Mouse (Mus musculus) brain, embryonic 14.5 days (tissue): ENCODE results near the gene Ezh1.

ENCODE experiments used
- CTCF ChIP-seq: fragments of 200-500 bp; IDR thresholded peaks from 2 replicates; pipeline ENCODE4 v1.5.1; 2012; ENCODE audit warnings: inconsistent platforms, mild to moderate bottlenecking, moderate library complexity, borderline replicate concordance; ENCODE audit not compliant: insufficient read depth, insufficient read length; ENCODE audit errors: extremely low read depth
- POLR2A ChIP-seq: fragments of 200-500 bp; IDR thresholded peaks from 2 replicates; pipeline ENCODE4 v1.6.1; 2012; ENCODE audit warnings: mild to moderate bottlenecking, inconsistent platforms, borderline replicate concordance; ENCODE audit not compliant: poor library complexity, insufficient read depth, insufficient read length, severe bottlenecking; ENCODE audit errors: extremely low read depth

DNA sequence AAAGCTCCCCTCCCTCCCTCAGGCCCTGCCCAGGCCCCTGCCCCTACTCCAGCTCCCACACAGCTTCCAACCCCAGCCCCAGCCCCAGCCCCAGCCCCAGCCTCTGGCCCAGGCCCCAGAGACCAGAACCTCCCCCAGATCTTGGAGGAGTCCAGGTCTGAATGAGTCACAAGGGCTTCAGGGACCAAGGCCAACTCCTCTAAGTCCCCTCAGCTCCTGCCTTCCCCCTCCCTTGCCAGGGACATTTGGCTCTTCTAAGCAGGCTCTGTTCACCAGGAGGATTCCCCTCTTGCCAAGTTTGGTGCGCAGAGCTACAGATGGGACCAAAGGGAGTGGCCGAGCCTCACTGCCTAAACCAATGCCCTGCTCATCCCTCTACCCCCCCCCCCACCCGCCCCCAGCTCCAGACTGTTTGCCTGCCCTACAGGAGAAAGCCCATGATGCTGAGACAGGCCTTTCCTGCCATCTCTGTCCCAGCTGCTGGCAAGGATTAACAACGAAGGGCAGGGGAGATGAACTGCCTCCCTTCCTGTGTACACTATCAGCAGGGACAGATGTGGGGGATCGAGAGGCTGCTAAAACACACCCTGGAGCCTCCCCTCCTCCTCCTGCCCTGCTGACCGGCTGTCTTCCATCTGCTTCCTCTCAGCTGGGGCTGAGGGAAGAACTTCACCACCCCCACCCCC lies 36.6 kb downstream of the Ezh1 start:
- TF ChIP-seq POLR2A (no peak), CTCF (no peak)
